Mouse (Mus musculus) CH12.LX (cell line): ENCODE results near the gene Clspn. TPM values are rescaled to one million over a fixed set of nuclear protein-coding genes. Genes with fewer than 3 reads are reported as not detected.

Experiments used
- DNase-seq: peaks from one replicate; pipeline ENCODE4 v3.0.0-alpha.2; 2013; ENCODE audit errors: extremely low read depth
- H3K27ac ChIP-seq: 2 replicates; pipeline ENCODE4 v1.5.1; 2012; ENCODE audit warnings: low read depth, mild to moderate bottlenecking, control low read depth, moderate library complexity; ENCODE audit not compliant: insufficient read depth
- H3K27me3 ChIP-seq: replicated peaks from 2 replicates; pipeline ENCODE3; 2012; ENCODE audit warnings: inconsistent platforms
- H3K36me3 ChIP-seq, 2 experiments: replicated peaks in 1 of 2; 2 replicates each; pipeline versions ENCODE3 to v1.6.1; 2012; ENCODE audit warnings: inconsistent platforms in 1 of 2, low read length in 1 of 2, mild to moderate bottlenecking in 1 of 2, mixed read lengths in 1 of 2, moderate library complexity in 1 of 2; ENCODE audit not compliant: control insufficient read depth in 1 of 2, insufficient read depth in 1 of 2
- H3K4me1 ChIP-seq, 2 experiments: 2 replicates each; pipeline ENCODE4 v1.6.1; 2012; ENCODE audit warnings: inconsistent platforms in 1 of 2, moderate library complexity in 1 of 2; ENCODE audit not compliant: insufficient read depth in 2 of 2, control insufficient read depth in 1 of 2
- H3K4me2 ChIP-seq: 2 replicates; pipeline ENCODE4 v1.6.1; 2012; ENCODE audit warnings: low read depth, mild to moderate bottlenecking, control low read depth; ENCODE audit not compliant: poor library complexity, insufficient read depth, severe bottlenecking
- H3K4me3 ChIP-seq, 3 experiments: fragments of 150-350 bp in 1 of 3; sonication (generic) in 1 of 3; replicated peaks in 1 of 3; 2 replicates each; pipeline versions ENCODE3 to v1.5.1; 2011 to 2012; ENCODE audit warnings: low read depth in 2 of 3, low read length in 2 of 3, mild to moderate bottlenecking in 2 of 3, moderate library complexity in 2 of 3, control low read depth in 1 of 3, improper control_type of control experiment in 1 of 3, inconsistent platforms in 1 of 3, mixed read lengths in 1 of 3; ENCODE audit not compliant: poor library complexity in 1 of 3
- H3K79me2 ChIP-seq: replicated peaks from 2 replicates; pipeline ENCODE4 v1.6.1; 2012; ENCODE audit warnings: mild to moderate bottlenecking, moderate library complexity; ENCODE audit not compliant: control insufficient read depth, poor library complexity, insufficient read depth, severe bottlenecking; ENCODE audit errors: extremely low read depth
- H3K9ac ChIP-seq: 2 replicates; pipeline ENCODE4 v1.6.1; 2012; ENCODE audit warnings: low read depth, mild to moderate bottlenecking, control low read depth, moderate library complexity; ENCODE audit not compliant: insufficient read depth
- H3K9me3 ChIP-seq: replicated peaks from 2 replicates; pipeline ENCODE3; 2012; ENCODE audit warnings: low read length, inconsistent platforms, mixed read lengths
- E2F4 ChIP-seq: IDR thresholded peaks from 2 replicates; pipeline ENCODE4 v1.6.1; 2011; ENCODE audit warnings: low read depth, low read length, improper control_type of control experiment; ENCODE audit not compliant: insufficient replicate concordance
- EP300 ChIP-seq: IDR thresholded peaks from 2 replicates; pipeline ENCODE4 v1.6.1; 2011; ENCODE audit warnings: low read length, improper control_type of control experiment
- ETS1 ChIP-seq: conservative IDR thresholded peaks from 2 replicates; pipeline ENCODE4 v1.6.1; 2012; ENCODE audit warnings: low read depth, mild to moderate bottlenecking, inconsistent platforms, low read length, improper control_type of control experiment, moderate library complexity
- IRF4 ChIP-seq: IDR thresholded peaks from 2 replicates; pipeline ENCODE4 v1.6.1; 2014; ENCODE audit warnings: low read depth, mild to moderate bottlenecking, inconsistent platforms, low read length, improper control_type of control experiment
- JUN ChIP-seq: IDR thresholded peaks from 2 replicates; pipeline ENCODE4 v1.6.1; 2011; ENCODE audit warnings: low read depth, mild to moderate bottlenecking, low read length, improper control_type of control experiment, moderate library complexity; ENCODE audit not compliant: insufficient read depth
- JUND ChIP-seq: conservative IDR thresholded peaks from 2 replicates; pipeline ENCODE4 v1.6.1; 2011; ENCODE audit warnings: low read depth, low read length, improper control_type of control experiment
- KAT2A ChIP-seq: IDR thresholded peaks from 2 replicates; pipeline ENCODE4 v1.6.1; 2012; ENCODE audit warnings: low read length, improper control_type of control experiment, inconsistent platforms; ENCODE audit not compliant: insufficient replicate concordance
- MAFK ChIP-seq: IDR thresholded peaks from 2 replicates; pipeline ENCODE4 v1.6.1; 2011; ENCODE audit warnings: low read length, improper control_type of control experiment; ENCODE audit not compliant: insufficient replicate concordance
- MXI1 ChIP-seq: IDR thresholded peaks from 2 replicates; pipeline ENCODE4 v1.6.1; 2011; ENCODE audit warnings: mild to moderate bottlenecking, low read depth, low read length, improper control_type of control experiment
- NELFE ChIP-seq: IDR thresholded peaks from 2 replicates; pipeline ENCODE4 v1.6.1; 2011; ENCODE audit warnings: low read depth, low read length, improper control_type of control experiment
- NRF1 ChIP-seq: IDR thresholded peaks from 2 replicates; pipeline ENCODE4 v1.6.1; 2014; ENCODE audit warnings: low read depth, mild to moderate bottlenecking, inconsistent platforms, low read length, improper control_type of control experiment, moderate library complexity
- PAX5 ChIP-seq: IDR thresholded peaks from 2 replicates; pipeline ENCODE4 v1.6.1; 2012; ENCODE audit warnings: low read length, inconsistent platforms, mixed read lengths
- POLR2A ChIP-seq: IDR thresholded peaks from 2 replicates; pipeline ENCODE4 v1.6.1; 2011; ENCODE audit warnings: low read depth, mild to moderate bottlenecking, improper control_type of control experiment, low read length
- POLR2AphosphoS2 ChIP-seq: IDR thresholded peaks from 2 replicates; pipeline ENCODE4 v1.6.1; 2011; ENCODE audit warnings: low read depth, low read length, improper control_type of control experiment
- RAD21 ChIP-seq: IDR thresholded peaks from 2 replicates; pipeline ENCODE4 v1.6.1; 2011; ENCODE audit warnings: low read depth, mild to moderate bottlenecking, low read length, improper control_type of control experiment, moderate library complexity
- SIN3A ChIP-seq: IDR thresholded peaks from 2 replicates; pipeline ENCODE4 v1.6.1; 2012; ENCODE audit warnings: low read length, improper control_type of control experiment, inconsistent platforms
- SMC3 ChIP-seq: IDR thresholded peaks from 2 replicates; pipeline ENCODE4 v1.6.1; 2011; ENCODE audit warnings: low read depth, low read length, improper control_type of control experiment
- TBP ChIP-seq: conservative IDR thresholded peaks from 2 replicates; pipeline ENCODE4 v1.6.1; 2011; ENCODE audit warnings: low read depth, low read length, improper control_type of control experiment
- UBTF ChIP-seq: IDR thresholded peaks from 2 replicates; pipeline ENCODE4 v1.6.1; 2012; ENCODE audit warnings: low read depth, mild to moderate bottlenecking, inconsistent platforms, low read length, improper control_type of control experiment, moderate library complexity
- USF2 ChIP-seq: conservative IDR thresholded peaks from 2 replicates; pipeline ENCODE4 v1.6.1; 2011; ENCODE audit warnings: low read depth, low read length, improper control_type of control experiment
- ZNF384 ChIP-seq: IDR thresholded peaks from 2 replicates; pipeline ENCODE4 v1.6.1; 2012; ENCODE audit warnings: low read depth, low read length, improper control_type of control experiment, inconsistent platforms
- dilution Hi-C: fragments of 300-500 bp; cut with MboI; formaldehyde crosslinking; loops from 2 replicates; pipeline ENCODE4 v1.14.3; 2020; ENCODE audit warnings: low sequenced_read_pairs; ENCODE audit not compliant: extremely low pct_unique_long_range_greater_than_20kb, extremely low pct_ligation_motif_present
- in situ Hi-C: fragments of 300-500 bp; cut with MboI; formaldehyde crosslinking; loops from 3 replicates; pipeline ENCODE4 v1.14.3; 2019; ENCODE audit warnings: low sequenced_read_pairs, low pct_ligation_motif_present, low pct_unique_long_range_greater_than_20kb, mixed read lengths
- polyA plus RNA-seq: library from polyadenylated mRNA; unstranded; fragments of >175 nt; gene quantifications from 2 replicates; pipeline ENCODE4 v1.2.1, GENCODE M21; 2012; ENCODE audit warnings: low read depth; ENCODE audit not compliant: insufficient read length
- total RNA-seq, 2 experiments: library from RNA; depleted of rRNA; stranded (reverse); fragments of 300-350 nt in 1 of 2; fragments of >200 nt in 1 of 2; gene quantifications; 2 replicates each; pipeline ENCODE4 v1.2.3; 2012 to 2014

Clspn gene
- total and polyA plus RNA-seq, 3 experiments = 25.5 to 90.0 (median 34.9) TPM

- no peaks in the 10 kb centered on the region for H3K27me3 ChIP-seq
- H3K36me3 ChIP-seq = peaks cover 52 to 82% of the 10 kb centered on the region in 2 experiments
- in situ Hi-C loops = no loop called here
- H3K27ac ChIP-seq = no peak overlapping the region
- H3K4me3 ChIP-seq = no peak overlapping the region
- H3K4me2 ChIP-seq = no peak overlapping the region
- dilution Hi-C loops = no loop called here
- no peak overlapping the region for H3K9ac ChIP-seq
- peaks cover 0 to 6% of the 10 kb centered on the region in 2 experiments; a peak in 3 of 4 replicates for H3K4me1 ChIP-seq
- no peak for TF ChIP-seq JUND
- TF ChIP-seq ETS1 = no peak
- TF ChIP-seq EP300 = no peak
- no peak for TF ChIP-seq JUN
- no peak for TF ChIP-seq NRF1
- TF ChIP-seq POLR2A = no peak
- TF ChIP-seq ZNF384 = no peak
- TF ChIP-seq IRF4 = no peak
- no peak for TF ChIP-seq NELFE
- no peak for TF ChIP-seq E2F4
- no peak for TF ChIP-seq MXI1
- TF ChIP-seq UBTF = no peak
- TF ChIP-seq TBP = no peak
- no peaks in the 10 kb centered on the region for H3K9me3 ChIP-seq
- H3K79me2 ChIP-seq = peaks cover 11% of the 10 kb centered on the region
- no peak for DNase-seq
These were observed 7.1 kb downstream of the Clspn start for GRCm38 (mm10) chr4:126563798-126564197.

DNA sequence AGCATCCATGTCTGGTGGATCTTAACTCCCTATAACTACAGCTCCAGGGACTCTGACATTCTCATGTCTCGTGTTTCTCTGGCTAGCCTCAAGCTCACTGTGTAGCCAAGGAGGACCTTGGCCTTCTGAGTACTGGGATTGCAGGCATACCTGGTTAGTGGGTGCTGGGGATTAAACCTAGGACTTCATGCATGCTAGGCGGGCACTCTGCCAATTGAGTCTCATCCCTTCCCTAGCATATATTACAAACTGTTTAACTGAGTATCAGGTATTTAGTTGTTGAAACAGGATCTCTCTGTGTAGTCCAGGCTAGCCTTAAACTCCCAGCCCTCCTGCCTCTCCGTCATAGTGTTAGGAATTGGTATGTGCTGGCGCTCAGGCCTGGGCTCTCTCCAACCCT lies 10.5 kb downstream of the Clspn start:
- Histone ChIP-seq H3K27ac (no peak overlapping the region), H3K36me3 (peaks cover 64 to 94% of the 10 kb centered on the region in 2 experiments), H3K9me3 (no peaks in the 10 kb centered on the region), H3K4me2 (no peak overlapping the region), H3K4me3 (no peak overlapping the region), H3K79me2 (peaks cover 9% of the 10 kb centered on the region; the same call in 1 of the 2 replicates), H3K4me1 (peaks cover 0 to 2% of the 10 kb centered on the region in 2 experiments; a peak in 1 of 4 replicates), H3K27me3 (no peaks in the 10 kb centered on the region), H3K9ac (no peak overlapping the region)
- DNase-seq = no peak
- dilution Hi-C loops (no loop called here), in situ Hi-C loops (no loop called here)
- TF ChIP-seq MAFK (no peak), TBP (no peak), NELFE (no peak), USF2 (no peak), JUND (no peak), MXI1 (no peak), RAD21 (no peak), KAT2A (no peak), IRF4 (no peak), PAX5 (no peak), SMC3 (no peak), SIN3A (no peak), POLR2AphosphoS2 (no peak)
